Mouse (Mus musculus) liver, adult 2 months (tissue): ENCODE results near the gene Gm14137.

Experiments
- CTCF ChIP-seq: fragments of 200-500 bp; IDR thresholded peaks from 2 replicates; pipeline ENCODE4 v1.5.1; 2011; ENCODE audit warnings: low read depth, low read length, control low read depth
- POLR2A ChIP-seq: fragments of 200-500 bp; IDR thresholded peaks from 2 replicates; pipeline ENCODE4 v1.6.1; 2011; ENCODE audit warnings: low read length, control low read depth; ENCODE audit not compliant: insufficient read depth; ENCODE audit errors: extremely low read depth

- TF ChIP-seq POLR2A = no peak
- no peak for TF ChIP-seq CTCF
These were observed 27.9 kb upstream of the Gm14137 start for GRCm38 (mm10) chr2:119146435-119146834.
